Mouse (Mus musculus) urinary bladder, postnatal 14 days (tissue): ENCODE measurements around the gene Arl10.
"Not testable (repeated sequence)": the region's sequence is repeated elsewhere in the genome, so short reads cannot be mapped to it uniquely, and the experiment has no call there.

ENCODE experiments used
- DNase-seq: peaks from one replicate; pipeline ENCODE4 v3.0.0; 2021; ENCODE audit warnings: low spot score

The Arl10 gene

DNA sequence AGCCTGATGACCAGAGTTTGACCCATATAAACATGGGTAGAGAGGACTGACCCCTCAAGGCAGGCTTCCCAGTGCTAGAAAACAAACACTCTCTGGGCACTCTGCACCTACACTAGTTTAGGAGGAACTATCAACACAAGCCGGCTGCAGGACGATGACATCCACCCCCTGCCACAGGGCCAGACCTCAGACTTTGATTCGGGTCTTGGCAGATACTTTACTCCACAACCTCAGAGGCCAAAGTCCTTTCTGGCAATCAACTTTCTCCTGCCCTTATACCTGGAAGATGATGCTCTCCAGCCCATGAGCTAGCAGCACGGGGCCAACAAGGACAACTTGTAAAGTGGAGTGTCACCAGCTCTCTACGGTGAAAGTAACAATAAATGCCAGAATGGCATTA is 8.0 kb downstream of the Arl10 start:
- DNase-seq, result no peak

DNA sequence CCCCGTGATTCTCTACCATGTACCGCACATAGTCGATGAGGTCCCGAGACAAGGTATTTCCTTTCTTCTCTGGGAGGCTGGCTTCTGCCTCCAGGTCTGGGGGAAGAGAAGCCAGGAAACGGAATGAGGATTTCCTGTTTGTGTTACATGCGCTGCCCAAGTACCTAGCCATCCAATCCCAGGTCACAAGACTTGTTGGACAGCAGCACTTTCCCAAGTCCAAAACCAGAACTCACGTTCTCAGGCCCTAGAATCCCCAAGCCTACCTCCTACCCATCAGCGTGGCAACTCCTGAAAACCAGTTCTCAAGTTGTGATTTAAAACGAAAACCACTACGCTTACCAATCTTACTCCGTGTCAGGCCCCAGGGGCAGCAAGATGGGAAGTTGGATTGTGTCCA is 11.0 kb downstream of the Arl10 start:
- no peak for DNase-seq

- no peak for DNase-seq
Measured at GRCm38 (mm10) chr13:54589414-54589995, 14.7 kb downstream of the Arl10 start.

DNA sequence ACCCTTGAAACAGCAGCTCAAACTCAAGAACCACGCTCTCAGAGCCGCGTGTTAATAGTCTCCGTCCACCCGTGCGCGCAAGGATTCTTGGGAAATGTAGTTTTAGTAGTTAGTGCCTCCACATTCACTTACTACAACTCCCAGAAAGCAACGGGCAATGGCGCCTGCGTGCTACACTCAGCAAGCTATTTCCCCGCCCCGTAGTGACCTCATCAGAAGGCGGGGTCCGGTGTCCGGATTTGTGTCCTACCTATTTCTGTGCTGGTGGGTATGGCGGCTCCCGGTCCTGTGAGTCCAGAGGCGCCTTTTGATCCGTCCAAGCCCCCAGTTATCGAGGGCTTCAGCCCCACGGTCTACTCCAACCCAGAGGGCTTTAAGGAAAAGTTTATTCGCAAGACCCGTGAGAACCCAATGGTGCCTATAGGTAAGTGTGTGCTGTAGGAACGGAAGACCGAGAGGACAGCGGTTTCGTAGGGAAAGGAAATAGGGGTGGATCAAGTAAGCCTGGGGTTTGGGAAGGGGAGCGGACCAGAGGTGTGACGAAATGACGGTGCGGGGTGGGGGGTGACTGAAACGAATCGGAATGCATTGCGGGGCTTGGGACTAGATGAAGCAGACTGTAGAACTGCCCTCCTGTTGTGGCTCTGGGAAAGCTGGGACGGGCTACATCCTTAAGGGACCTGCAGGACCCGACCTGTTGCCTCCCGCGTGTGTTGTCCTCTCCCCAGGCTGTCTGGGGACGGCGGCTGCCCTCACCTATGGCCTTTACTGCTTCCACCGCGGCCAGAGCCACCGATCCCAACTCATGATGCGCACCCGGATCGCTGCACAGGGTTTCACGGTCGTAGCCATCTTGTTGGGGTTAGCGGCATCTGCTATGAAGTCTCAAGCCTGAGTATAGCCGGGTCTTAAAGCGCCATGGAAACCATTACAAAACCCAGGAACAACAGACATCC is 15.5 kb downstream of the Arl10 start, which contains the start of the genes Nop16 and Higd2a:
Gene Nop16 (minus strand): TSS at position 95 of the 956 bp plus-strand sequence.
Gene Higd2a (plus strand): TSS at position 212 of the 956 bp plus-strand sequence.
- peak; percentile 98 for DNase-seq

DNA sequence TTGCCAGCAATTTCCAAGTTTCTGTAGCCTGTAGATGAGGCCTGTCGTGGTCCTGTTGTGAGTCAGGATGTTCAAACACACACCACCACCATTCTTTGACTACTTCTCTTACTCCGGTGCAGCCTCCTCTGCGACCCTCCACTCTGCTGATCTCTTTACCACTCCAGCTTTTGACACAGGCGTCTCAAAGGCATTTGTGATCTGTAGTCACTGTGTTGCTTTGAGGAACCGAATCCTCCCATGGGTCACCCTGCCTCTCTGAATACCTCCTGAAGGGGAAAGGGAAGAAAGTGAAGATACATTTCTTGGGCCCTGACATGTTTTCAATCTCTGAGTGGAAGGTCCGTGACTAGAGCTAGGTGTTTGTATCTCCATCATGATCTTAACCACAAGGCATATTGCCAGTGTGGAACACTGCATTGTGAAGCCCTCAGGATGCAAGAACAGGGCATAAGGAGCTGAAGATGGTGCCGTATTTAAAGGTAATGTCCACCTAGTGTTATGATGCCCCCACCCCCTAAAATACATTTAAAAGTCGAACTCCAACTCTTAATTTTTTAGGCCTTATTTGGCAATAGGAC is 17.1 kb downstream of the Arl10 start:
- no peak for DNase-seq

DNA sequence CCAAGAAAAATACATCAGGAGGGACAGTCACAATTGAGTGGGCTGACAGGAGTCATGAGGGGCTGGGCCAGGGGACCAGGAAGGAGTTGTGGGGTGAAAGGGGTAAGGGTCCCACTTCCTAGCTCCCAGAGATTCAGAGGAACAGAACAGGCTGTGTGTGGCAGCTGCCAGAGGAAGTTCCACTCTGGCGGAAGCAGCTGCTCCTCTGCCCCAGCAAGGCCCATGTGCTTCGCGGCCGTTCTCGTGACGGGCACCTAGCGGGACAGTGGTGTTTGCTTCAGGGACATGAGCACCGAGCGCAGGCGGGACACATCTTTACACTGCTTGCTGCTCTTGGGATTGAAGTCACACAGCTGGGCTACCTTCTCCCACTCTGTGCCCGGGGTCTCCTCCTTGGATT is 18.8 kb downstream of the Arl10 start:
- no peak for DNase-seq

DNA sequence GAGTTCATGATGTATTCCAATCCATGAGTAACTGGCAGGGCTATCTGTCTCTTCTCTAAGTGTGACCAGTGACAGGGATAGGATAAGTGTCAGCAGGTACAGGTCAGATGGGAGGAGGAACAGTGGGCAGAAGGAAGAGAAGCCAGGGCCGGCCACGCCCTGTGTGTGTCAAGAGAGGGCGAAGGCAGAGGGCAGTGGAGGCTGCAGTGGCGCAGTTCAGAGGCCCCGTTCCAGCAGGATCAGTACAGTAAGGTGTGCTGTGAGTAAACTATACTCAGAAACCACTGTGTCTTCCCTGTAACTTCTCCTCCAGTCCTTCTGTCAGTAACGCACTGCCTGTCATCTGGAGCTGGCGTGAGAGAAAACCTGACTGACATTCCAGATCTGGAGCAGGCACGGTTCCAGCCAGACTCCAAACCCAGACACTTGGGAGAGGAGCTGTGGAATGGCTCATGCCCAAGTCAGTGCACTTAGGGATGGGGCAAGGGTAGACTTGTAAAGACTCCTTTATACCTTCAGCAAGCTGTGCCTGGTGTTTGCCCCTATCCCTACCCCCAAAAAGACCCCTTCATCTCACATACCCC is 21.4 kb downstream of the Arl10 start:
- DNase-seq, result no peak

GRCm38 (mm10) chr13:54596870-54597269 is 22.1 kb downstream of the Arl10 start:
- DNase-seq, result no peak

DNA sequence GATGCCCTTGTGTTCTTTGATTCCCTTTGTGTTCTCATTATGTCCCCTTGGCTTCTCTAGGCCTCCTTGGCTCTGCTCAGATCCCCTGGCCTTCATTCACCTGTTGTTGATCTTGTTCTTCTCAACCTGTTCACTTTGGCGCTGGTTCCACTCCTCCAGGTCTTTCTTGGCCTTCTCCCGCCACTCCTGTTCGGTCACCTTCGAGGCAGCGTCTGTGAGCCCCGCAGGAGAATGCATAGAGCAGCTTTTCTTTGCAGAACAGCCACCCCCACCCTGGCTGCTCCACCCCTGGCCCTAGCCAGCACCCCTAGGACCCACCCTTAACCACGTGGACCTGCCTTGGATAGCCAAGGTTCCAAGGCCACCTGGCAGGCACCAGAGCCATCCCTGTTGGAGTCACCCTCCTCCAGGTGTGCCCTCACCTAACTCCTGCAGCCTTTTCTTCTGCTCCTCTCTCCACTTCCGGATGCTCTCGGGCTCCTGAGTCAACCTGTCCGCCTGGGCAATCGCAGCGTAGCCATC is 23.9 kb downstream of the Arl10 start:
- no peak for DNase-seq

- no peak for DNase-seq
Measured at GRCm38 (mm10) chr13:54602639-54603111, 27.9 kb downstream of the Arl10 start.

GRCm38 (mm10) chr13:54603501-54603900 is 28.7 kb downstream of the Arl10 start:
- no peak for DNase-seq

DNA sequence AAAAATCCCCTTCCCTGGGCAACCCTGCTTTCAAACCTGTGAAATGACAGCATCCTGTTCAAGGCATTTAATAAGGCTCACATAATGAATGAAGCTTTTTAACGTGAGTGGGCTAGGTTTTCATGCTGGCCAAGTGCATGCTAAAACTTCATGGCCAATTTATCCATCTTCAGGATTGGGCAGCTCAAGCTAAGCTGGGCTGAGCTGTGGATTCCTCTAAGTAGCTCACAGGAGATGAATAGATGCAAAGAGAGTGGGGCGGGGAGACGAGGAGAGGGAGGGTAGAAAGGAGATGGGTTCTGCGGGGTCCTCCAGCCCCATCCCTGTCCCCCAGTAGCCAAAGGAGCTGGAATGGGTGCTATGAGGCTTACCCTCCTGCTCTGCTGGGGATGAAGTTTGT is 29.4 kb downstream of the Arl10 start:
- no peak for DNase-seq

- no peak for DNase-seq
Measured at GRCm38 (mm10) chr13:54605426-54605825, 30.6 kb downstream of the Arl10 start.

- no peak for DNase-seq
Measured at GRCm38 (mm10) chr13:54607204-54607603, 32.4 kb downstream of the Arl10 start.

- no peak for DNase-seq
Measured at GRCm38 (mm10) chr13:54608002-54608401, 33.2 kb downstream of the Arl10 start.

DNA sequence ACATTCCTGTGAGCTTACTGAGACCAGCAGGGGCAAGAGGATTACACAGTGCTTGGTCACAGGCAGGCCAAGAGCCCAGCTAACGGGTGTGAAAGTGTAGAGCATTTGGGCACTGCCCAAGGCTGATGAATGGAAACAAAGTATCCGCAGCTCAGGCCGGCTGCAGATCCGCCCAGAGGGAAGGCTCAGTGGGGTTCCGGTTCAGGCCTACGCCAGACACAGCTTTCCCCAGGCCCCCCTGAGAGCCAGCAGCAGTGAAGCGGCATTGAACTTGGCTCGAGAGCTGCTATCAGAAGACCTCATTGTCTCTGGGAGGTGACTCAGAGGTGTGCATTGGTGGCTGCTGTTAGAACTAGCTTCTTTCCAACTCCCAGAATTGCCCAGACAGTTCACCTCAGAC is 33.9 kb downstream of the Arl10 start:
- no peak for DNase-seq

DNA sequence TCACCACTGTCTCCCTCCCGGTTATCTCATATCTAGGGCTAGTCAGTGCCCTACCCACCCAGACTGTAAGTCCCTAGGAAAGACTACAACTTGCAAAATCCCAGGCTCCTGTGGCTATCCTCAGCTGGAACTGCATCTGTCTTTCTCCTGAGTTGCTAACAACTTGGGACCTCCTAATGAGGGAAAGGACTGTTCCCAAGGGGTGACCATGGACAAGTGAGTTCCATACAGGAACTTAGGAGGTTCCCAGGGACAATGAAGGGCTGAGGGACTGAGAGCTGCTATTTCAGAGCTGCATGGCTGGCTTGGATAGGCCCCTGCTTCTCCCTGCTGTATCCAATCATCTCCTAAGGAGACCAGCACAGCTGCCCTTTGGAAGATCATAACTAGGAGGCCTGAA is 34.5 kb downstream of the Arl10 start:
- no peak for DNase-seq

GRCm38 (mm10) chr13:54610613-54610971 is 35.8 kb downstream of the Arl10 start:
- no peak for DNase-seq

DNA sequence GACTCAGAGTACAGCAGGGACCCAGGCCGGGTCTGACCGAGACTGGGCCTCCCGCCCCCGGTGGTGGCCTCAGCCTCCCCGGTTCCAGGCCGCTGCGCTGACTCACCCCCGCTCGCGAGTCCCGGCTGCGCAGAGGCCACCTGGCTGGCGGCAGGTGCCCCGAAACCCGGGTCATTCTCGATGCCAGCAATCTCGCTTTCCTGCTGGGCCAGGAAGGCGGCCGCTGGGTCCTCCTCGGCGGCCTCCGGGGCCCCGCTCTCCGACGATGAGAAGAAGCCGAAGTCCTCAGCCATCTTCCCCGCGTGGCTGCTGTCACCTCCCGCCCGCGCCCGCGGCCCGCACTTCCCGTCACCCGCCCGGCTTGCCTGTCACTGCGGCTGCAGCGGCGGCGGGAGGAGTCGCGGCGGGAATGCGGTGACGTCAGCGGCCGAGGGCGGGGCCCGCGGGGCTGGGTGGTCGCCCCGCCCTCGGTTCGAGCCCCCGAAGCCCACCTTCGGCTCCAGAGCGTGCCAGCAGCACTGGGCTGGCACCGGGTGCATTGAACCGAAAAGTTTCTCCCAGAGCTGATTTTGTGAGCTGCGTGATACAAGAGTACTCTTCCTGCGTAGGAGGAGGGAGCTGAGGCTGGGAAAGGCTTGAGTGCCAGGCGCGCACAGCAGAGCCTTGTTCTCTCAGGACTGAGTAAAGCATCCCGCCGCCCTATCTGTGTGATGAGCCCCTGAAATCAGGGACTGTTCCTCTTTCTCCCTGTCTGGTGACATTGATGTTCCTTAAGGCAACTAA is 36.3 kb downstream of the Arl10 start, which contains the start of gene Cltb:
Gene Cltb (minus strand): TSS at position 373 of the 783 bp plus-strand sequence.
- peak; percentile 91 for DNase-seq

GRCm38 (mm10) chr13:54613141-54613540 is 38.3 kb downstream of the Arl10 start:
- not testable (repeated sequence) for DNase-seq

- no peak for DNase-seq
Measured at GRCm38 (mm10) chr13:54616307-54616706, 41.5 kb downstream of the Arl10 start.
